24 mouse cellular contexts compared by ENCODE assay signal in the genomic region with DNA sequence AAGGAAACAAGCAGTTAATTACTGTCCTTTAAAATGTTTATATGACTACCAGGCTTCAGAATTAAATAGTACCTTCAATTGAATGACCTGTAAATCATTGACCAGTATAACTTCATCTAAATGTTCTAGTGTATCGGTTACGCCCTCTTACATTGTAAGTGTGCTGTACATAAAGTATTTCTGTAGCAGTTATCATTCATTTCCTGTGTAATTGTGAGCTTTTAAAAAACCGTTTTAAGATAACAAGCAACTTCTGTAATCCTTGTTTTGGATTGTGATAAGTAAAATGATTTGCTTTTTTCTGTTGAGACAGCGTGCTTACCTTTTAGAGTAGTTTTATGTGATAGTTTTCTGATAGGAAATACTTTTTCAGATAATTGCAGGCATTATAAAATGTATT.
"Had no signal": no experiment of that assay in that cellular context is flagged by ENCODE, and none has a peak within 500 bp of the region (broad histone marks: within the 10 kb centered on the region; RNA-seq: fewer than 3 reads in every experiment).

No protein-coding gene starts in this region.

- DNase-seq: gastrocnemius, postnatal 25 days; heart, adult 18-20 months; heart, postnatal 10 days; heart, postnatal 4 days; kidney, adult 11 months; kidney, adult 2 months; kidney, postnatal 10 days; kidney, postnatal 25 days; kidney, postnatal 4 days; liver; liver, embryonic 13.5 days; liver, postnatal 0 days had no signal

- ATAC-seq: hindbrain, embryonic 16.5 days; inflammation-experienced regulatory T-cells, adult 6 months; liver, postnatal 0 days had no signal

- H3K4me3 ChIP-seq: hindbrain, embryonic 10.5 days; hindbrain, embryonic 12.5 days; layer of hippocampus, adult 2 months; left cerebral cortex, adult 2 months; limb, embryonic 10.5 days; limb, embryonic 12.5 days; liver, embryonic 13.5 days; liver, embryonic 15.5 days had no signal

- H3K4me1 ChIP-seq: hindbrain, embryonic 10.5 days; hindbrain, embryonic 12.5 days; limb, embryonic 10.5 days; liver, embryonic 15.5 days had no signal

- H3K4me2 ChIP-seq: heart, embryonic 11.5 days; hindbrain, embryonic 12.5 days; hindbrain, embryonic 14.5 days; limb, embryonic 12.5 days; liver, embryonic 11.5 days; liver, embryonic 13.5 days; liver, embryonic 15.5 days had no signal

- H3K9me3 ChIP-seq: hindbrain, embryonic 10.5 days; hindbrain, embryonic 12.5 days; limb, embryonic 10.5 days; limb, embryonic 12.5 days; liver, embryonic 13.5 days; liver, embryonic 15.5 days had no signal

- H3K9ac ChIP-seq: hindbrain, embryonic 12.5 days; hindbrain, embryonic 14.5 days; limb, embryonic 12.5 days; liver, embryonic 13.5 days; liver, embryonic 15.5 days; liver, postnatal 0 days had no signal

- H3K27ac ChIP-seq: hindbrain, embryonic 10.5 days; hindbrain, embryonic 12.5 days; hindbrain, embryonic 14.5 days; layer of hippocampus, adult 2 months; left cerebral cortex, adult 2 months; limb, embryonic 10.5 days; limb, embryonic 12.5 days; liver, embryonic 13.5 days; liver, embryonic 15.5 days had no signal

- H3K27me3 ChIP-seq: hindbrain, embryonic 12.5 days; limb, embryonic 12.5 days; liver, embryonic 13.5 days; liver, embryonic 15.5 days had no signal
